Mouse (Mus musculus) liver, embryonic 14.5 days (tissue): Measurements from ENCODE around the gene Kcnj14. TPM values are rescaled to one million over a fixed set of nuclear protein-coding genes. Genes with fewer than 3 reads are reported as not detected.

ENCODE experiments used
- ATAC-seq: fragments of 200-750 bp; cut with Nextera tagmentation; 2 replicates; pipeline ENCODE4 v1.8.0; 2017; ENCODE audit warnings: moderate number of reproducible peaks, mild to moderate bottlenecking, moderate library complexity; ENCODE audit not compliant: insufficient read depth
- DNase-seq, 3 experiments: peaks; one replicate each; pipeline ENCODE4 v3.0.0-alpha.2; 2012 to 2013; ENCODE audit warnings: low read depth in 3 of 3, low spot score in 3 of 3
- H3K27ac ChIP-seq: fragments of 300-500 bp; sonication (generic); 2 replicates; pipeline ENCODE4 v1.5.1; 2014; ENCODE audit warnings: moderate library complexity, mild to moderate bottlenecking, control low read depth, inconsistent platforms
- H3K27me3 ChIP-seq: fragments of 300-500 bp; sonication (generic); 2 replicates; pipeline ENCODE4 v1.6.1; 2014; ENCODE audit warnings: mild to moderate bottlenecking, low read length, moderate library complexity; ENCODE audit not compliant: control insufficient read depth, insufficient read depth
- H3K36me3 ChIP-seq: fragments of 300-500 bp; sonication (generic); replicated peaks from 2 replicates; pipeline ENCODE4 v1.6.1; 2014; ENCODE audit warnings: low read depth; ENCODE audit not compliant: control insufficient read depth, insufficient read depth
- H3K4me1 ChIP-seq, 2 experiments: fragments of 200-500 bp in 1 of 2; fragments of 300-500 bp in 1 of 2; sonication (generic) in 1 of 2; replicated peaks; 2 replicates each; pipeline ENCODE4 v1.6.1; 2012 to 2014; ENCODE audit warnings: antibody characterized with exemption in 1 of 2, inconsistent platforms in 1 of 2, low read length in 1 of 2; ENCODE audit not compliant: control insufficient read depth in 2 of 2, insufficient read depth in 2 of 2
- H3K4me2 ChIP-seq: fragments of 300-500 bp; sonication (generic); 2 replicates; pipeline ENCODE4 v1.6.1; 2014; ENCODE audit warnings: low read depth, mild to moderate bottlenecking, control low read depth, moderate library complexity
- H3K4me3 ChIP-seq, 2 experiments: fragments of 200-500 bp in 1 of 2; fragments of 300-500 bp in 1 of 2; sonication (generic) in 1 of 2; 2 replicates each; pipeline ENCODE4 v1.5.1; 2012 to 2014; ENCODE audit warnings: low read depth in 2 of 2, low read length in 2 of 2, mild to moderate bottlenecking in 2 of 2, control low read depth in 1 of 2, inconsistent platforms in 1 of 2, moderate library complexity in 1 of 2; ENCODE audit not compliant: insufficient read depth in 1 of 2
- H3K9ac ChIP-seq: fragments of 300-500 bp; sonication (generic); replicated peaks from 2 replicates; pipeline ENCODE4 v1.6.1; 2014; ENCODE audit warnings: mild to moderate bottlenecking, control low read depth, moderate library complexity
- H3K9me3 ChIP-seq: fragments of 300-500 bp; sonication (generic); 2 replicates; pipeline ENCODE4 v1.6.1; 2016; ENCODE audit warnings: low read length, mixed read lengths; ENCODE audit not compliant: control insufficient read depth
- CTCF ChIP-seq: IDR thresholded peaks from 2 replicates; pipeline ENCODE4 v1.5.1; 2016; ENCODE audit warnings: antibody characterized with exemption, low read depth, control low read depth
- EP300 ChIP-seq: IDR thresholded peaks from 2 replicates; pipeline ENCODE4 v1.6.1; 2016; ENCODE audit warnings: antibody characterized with exemption, low read depth
- WGBS: fragments of 180-500 bp; shearing (Covaris S2); extraction: QIAGEN DNeasy Blood & Tissue Kit; methylation state at CpG from one replicate; pipeline ENCODE4 v1.1.7; 2014; ENCODE audit not compliant: insufficient replicate concordance; 5-methylcytosine and 5-hydroxymethylcytosine counted together
- polyA plus RNA-seq, 2 experiments: library from polyadenylated mRNA; depleted of rRNA in 1 of 2; stranded (reverse) in 1 of 2; unstranded in 1 of 2; fragments of >200 nt; fragmentation: Nextera tagmentation in 1 of 2; extraction: Ambion mirVana in 1 of 2; gene quantifications; 2 replicates each; pipeline versions ENCODE4 v1.2.1 to v1.2.3; 2012 to 2014

The Kcnj14 gene
- polyA plus RNA-seq, 2 experiments, result 0.06 TPM

DNA sequence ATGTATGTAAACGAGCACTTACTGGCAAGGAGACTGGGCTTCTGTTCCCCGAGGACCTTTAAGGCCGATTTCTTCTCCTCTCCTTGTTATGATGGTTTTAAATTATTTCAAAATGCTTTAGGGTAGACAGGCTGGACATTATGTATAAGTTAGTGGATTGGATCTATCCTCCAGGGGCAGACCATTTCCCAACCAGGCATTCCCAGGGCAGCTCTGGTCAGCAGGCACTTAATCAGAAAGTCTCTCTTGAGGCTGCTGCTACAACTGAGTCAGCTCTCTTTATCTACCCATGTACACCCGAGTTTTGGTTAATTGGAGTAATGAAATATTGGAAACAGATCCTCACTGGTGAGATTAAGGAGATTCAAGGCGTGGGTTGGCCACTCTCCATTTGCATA is 6.5 kb upstream of the Kcnj14 start:
- Histone ChIP-seq H3K9me3 (no peaks in the 10 kb centered on the region), H3K27ac (no peak overlapping the region), H3K4me1 (peaks cover 0 to 7% of the 10 kb centered on the region in 2 experiments; a peak in 3 of 4 replicates), H3K27me3 (peaks cover 48% of the 10 kb centered on the region), H3K36me3 (peaks cover 21% of the 10 kb centered on the region), H3K4me2 (peak overlapping the region; percentile 76), H3K4me3 (peak overlapping the region; percentile 72 to 77), H3K9ac (peak overlapping the region; percentile 50; the same call in 1 of the 2 replicates)
- WGBS, result 13% methylated on average over 5 of the region's 5 CpGs
- no peak for TF ChIP-seq CTCF
- TF ChIP-seq EP300, result no peak
- DNase-seq (no peak), ATAC-seq (peak; percentile 7; the same call in 1 of the 2 replicates)

DNA sequence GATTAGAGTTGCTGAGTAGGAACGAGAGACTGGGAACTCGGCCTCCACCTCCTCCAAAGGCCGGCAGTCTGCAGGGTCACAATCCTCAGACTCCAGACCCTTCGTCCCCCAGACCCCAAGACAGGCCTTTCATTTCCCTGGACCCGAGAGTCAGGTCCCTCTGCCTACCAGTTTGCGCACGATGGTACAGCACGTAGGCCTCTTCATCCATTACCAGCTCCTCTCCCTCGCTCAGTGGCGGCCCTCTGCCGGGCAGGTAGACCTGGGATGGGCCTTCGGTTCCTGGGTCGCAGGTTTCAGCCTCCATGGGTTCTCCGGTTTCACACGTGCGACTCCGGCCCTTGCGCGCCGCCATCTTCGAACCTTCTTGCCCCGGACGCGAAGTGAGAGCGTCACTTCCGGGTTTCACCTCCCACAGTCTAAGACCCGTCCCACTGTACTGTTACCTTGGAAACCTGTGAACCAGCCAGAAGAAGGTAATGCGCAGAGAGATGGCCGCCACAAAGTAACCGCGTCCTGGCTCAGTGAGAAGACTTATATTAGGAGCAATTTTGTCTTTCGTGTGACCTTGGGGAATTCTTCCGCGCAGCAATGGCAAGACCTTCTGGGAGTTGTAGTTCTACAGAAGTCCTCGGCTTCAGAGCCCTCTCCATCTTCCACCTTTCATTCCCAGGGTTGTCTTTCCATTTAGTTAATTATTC is 6.0 kb upstream of the Kcnj14 start, which contains the start of gene Grwd1:
Gene Grwd1, minus strand, starts transcription at position 518 of the 701 bp plus-strand sequence.
- WGBS, result under 1% methylated on average over 35 of the region's 35 CpGs

GRCm38 (mm10) chr7:45826631-45827030 is 2.0 kb upstream of the Kcnj14 start:
- 76% methylated on average over 7 of the region's 7 CpGs for WGBS
- no peaks in the 10 kb centered on the region for H3K9me3 ChIP-seq
- H3K4me1 ChIP-seq, result peaks cover 0 to 7% of the 10 kb centered on the region in 2 experiments; a peak in 3 of 4 replicates
- ATAC-seq (no peak), DNase-seq (no peak)
- no peak overlapping the region for H3K27ac ChIP-seq
- peaks cover 6% of the 10 kb centered on the region for H3K27me3 ChIP-seq
- H3K4me3 ChIP-seq, result no peak overlapping the region
- no peak overlapping the region for H3K4me2 ChIP-seq
- TF ChIP-seq CTCF (no peak), EP300 (no peak)
- no peak overlapping the region for H3K9ac ChIP-seq
- H3K36me3 ChIP-seq, result peaks cover 38% of the 10 kb centered on the region

More for the DNA sequence above, 6.0 kb upstream of the Kcnj14 start, which contains the start of gene Grwd1:
- peak within 1 kb of the TSS; percentile 50 for H3K9ac ChIP-seq
- peaks cover 45% of the 10 kb centered on the region for H3K27me3 ChIP-seq
- H3K27ac ChIP-seq, result no peak within 1 kb of the TSS
- DNase-seq, result peak; percentile 71 to 77 (median 75)
- peak within 1 kb of the TSS; percentile 72 to 77 for H3K4me3 ChIP-seq
- H3K36me3 ChIP-seq, result peaks cover 27% of the 10 kb centered on the region
- no peak for TF ChIP-seq EP300
- TF ChIP-seq CTCF, result no peak
- peaks cover 0 to 7% of the 10 kb centered on the region in 2 experiments; a peak in 3 of 4 replicates for H3K4me1 ChIP-seq
- H3K4me2 ChIP-seq, result peak within 1 kb of the TSS; percentile 76
- no peaks in the 10 kb centered on the region for H3K9me3 ChIP-seq
- peak; percentile 81 for ATAC-seq

- ATAC-seq (no peak), DNase-seq (no peak)
- Histone ChIP-seq H3K4me1 (no peaks in the 10 kb centered on the region), H3K36me3 (peaks cover 15% of the 10 kb centered on the region), H3K27ac (no peak overlapping the region), H3K27me3 (no peaks in the 10 kb centered on the region), H3K4me2 (no peak overlapping the region), H3K9me3 (no peaks in the 10 kb centered on the region), H3K4me3 (no peak overlapping the region), H3K9ac (no peak overlapping the region)
- TF ChIP-seq CTCF, result no peak
- TF ChIP-seq EP300, result no peak
Measured at GRCm38 (mm10) chr7:45820913-45821312, 3.7 kb downstream of the Kcnj14 start.

DNA sequence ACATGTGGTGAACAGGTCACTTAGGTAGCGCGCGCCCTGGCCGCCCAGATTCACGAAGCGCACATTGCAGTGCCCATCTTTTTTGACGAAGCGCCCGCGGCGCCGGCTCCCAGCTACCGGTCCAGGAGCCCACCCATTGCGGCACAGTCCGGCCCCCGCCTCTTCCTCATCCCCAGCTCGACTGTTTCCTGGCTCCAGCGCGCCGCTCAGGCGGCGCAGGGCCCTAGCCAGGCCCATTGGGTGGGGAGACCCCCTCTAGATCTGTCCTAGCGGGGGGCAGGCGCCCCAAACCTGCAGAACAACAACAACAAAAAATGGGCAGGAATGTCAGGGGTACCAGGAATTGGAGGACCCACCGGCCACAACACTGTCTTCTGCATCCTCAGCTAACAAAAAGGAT is 4.7 kb downstream of the Kcnj14 start:
- H3K9ac ChIP-seq, result no peak overlapping the region
- ATAC-seq (no peak), DNase-seq (no peak)
- no peaks in the 10 kb centered on the region for H3K27me3 ChIP-seq
- 10% methylated on average over 25 of the region's 25 CpGs for WGBS
- no peaks in the 10 kb centered on the region for H3K9me3 ChIP-seq
- H3K4me2 ChIP-seq, result no peak overlapping the region
- TF ChIP-seq EP300 (no peak), CTCF (no peak)
- H3K4me1 ChIP-seq, result peaks cover 0 to 3% of the 10 kb centered on the region in 2 experiments; a peak in 3 of 4 replicates
- H3K27ac ChIP-seq, result no peak overlapping the region
- H3K36me3 ChIP-seq, result peaks cover 6% of the 10 kb centered on the region
- no peak overlapping the region for H3K4me3 ChIP-seq
